Mouse (Mus musculus): ENCODE data around the gene Gale.

The Gale gene

DNA sequence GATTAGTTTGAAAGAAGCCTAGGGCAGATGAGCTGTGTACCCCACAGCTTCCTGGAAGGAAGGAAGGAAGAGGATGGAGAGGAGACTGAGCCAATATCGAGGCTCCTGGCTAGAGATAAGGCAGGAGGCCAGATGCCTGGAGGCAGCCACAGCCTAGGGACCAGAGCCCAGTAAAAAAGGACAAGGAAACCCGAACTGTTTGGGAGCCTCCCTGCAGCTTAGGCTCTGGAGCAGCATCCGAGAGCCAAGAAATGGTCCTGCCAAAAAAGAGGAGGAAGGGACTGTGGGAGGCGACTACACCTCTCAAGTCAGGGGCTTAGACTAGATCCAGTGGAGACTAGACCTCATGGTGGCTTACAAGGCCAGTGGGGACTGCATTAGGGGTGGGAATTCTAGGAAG, 20.1 kb upstream of the Gale start:
- DNase-seq (ENCODE audit: low read depth, low spot score), result no peak

DNA sequence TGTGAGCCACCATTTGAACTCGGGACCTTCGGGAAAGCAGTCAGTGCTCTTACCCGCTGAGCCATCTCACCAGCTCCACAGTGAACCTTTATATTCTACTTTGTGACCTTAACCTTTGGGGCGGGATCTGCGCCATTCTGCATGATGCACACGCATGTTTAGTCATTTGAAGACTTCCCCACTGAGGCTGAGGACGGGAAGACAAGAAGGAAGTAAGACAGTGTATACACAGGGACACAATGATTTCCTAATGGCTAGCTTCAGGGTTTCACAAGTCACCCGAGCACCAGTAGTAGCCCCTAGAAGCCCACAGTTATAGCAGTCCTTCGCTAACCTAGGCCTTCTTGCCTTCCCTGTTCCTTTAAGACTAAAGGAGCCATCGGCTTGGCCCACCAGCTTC, 17.8 kb upstream of the Gale start:
- no peak for DNase-seq (ENCODE audit: low read depth, low spot score)

- peak; percentile 95 for DNase-seq (ENCODE audit: low read depth, low spot score)
These were observed 17.3 kb upstream of the Gale start, which contains the start of gene Hmgcl for GRCm38 (mm10) chr4:135946278-135946658. Gene Hmgcl (plus strand): TSS chr4:135946448.

DNA sequence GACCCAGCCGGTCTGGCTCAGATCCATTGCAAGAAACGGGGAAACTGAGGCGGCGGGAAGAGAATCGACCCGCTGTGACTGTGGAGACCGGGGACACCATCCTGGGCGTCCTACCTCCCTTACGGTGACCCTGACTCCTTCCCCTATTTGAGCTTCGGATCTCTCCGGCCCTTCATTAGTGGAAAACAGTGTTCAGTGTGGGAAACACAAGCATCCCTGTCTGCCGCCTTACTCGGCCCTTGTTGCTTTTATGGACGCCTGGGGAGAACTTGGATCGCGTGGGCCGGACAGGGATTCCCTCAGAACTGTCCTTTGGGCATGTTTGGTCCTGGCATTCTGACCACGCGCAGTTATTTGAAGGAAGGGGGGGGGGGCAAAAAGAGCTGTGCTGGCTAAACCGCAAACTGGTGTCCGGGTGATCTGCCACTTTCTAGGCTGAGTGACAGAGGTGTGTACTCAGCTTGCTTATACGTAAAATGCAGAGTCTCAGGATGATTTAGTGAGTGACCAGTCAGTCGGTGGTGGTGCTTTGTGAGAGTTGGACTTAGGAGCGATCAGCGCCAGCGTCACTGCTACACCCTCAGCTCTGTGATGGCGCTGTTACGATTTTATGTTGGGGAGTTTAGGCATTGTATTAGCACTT, 16.7 kb upstream of the Gale start:
- DNase-seq (ENCODE audit: low read depth, low spot score), result no peak

GRCm38 (mm10) chr4:135948142-135948541, 15.4 kb upstream of the Gale start:
- no peak for DNase-seq (ENCODE audit: low read depth, low spot score)

DNA sequence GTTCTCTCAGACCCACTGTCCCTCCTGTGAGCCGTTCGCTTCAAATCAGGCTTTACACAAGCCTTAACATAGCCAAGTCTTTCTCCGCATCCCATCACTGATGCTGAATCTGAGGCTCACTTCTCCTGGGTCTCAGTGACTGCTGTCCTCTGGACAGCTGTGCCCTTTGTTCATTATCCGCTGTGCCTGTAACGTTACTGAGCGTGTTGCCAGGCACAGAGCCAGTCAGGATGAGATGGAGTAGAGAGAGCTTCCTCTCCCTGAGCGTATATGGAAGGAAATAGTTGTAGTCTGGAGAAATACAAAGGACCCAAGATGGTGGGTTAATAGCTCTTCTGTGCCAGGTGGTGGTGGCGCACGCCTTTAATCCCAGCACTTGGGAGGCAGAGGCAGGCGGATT, 14.1 kb upstream of the Gale start:
- DNase-seq (ENCODE audit: low read depth, low spot score), result no peak

DNA sequence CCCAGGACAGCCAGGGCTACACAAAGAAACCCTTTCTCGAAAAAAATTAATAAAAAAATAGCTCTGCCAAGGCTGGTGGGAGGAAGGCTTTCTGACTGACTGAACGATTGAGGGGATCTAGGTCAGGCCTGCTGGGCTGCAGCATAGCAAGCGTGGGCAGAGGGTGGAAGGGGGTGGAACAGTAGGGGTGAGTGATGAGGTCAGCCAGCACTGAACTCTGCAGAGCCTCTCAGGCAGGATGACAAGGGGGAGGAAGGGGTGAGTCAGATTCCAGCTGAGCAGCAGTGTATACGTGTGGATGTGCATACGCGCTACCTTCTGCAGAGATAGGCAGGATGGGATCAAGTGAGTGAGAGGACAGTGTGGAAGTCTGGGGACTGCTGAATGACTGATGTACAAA, 13.6 kb upstream of the Gale start:
- peak; percentile 39 for DNase-seq (ENCODE audit: low read depth, low spot score)

GRCm38 (mm10) chr4:135950365-135950764, 13.2 kb upstream of the Gale start:
- no peak for DNase-seq (ENCODE audit: low read depth, low spot score)

DNA sequence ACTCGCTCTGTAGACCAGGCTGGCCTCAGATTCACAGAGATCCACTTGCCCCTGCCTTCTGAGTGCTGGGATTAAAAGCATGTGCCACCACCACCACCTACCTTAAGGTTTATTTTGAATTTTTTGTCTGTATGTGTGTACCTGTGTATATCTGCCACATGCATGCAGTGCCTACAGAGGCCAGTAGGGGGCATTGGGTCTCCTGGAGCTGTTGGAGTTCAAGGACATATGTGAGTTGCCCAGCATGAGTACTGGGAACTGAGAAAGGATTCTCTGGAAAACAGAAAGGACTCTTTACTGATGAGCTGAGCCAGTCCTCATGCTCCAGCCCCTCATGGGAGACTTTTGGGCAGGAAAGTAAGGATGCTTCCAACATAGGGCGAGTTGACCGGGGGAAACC, 12.0 kb upstream of the Gale start:
- peak; percentile 85 for DNase-seq (ENCODE audit: low read depth, low spot score)

GRCm38 (mm10) chr4:135953179-135953578, 10.3 kb upstream of the Gale start:
- peak; percentile 49 for DNase-seq (ENCODE audit: low read depth, low spot score)

DNA sequence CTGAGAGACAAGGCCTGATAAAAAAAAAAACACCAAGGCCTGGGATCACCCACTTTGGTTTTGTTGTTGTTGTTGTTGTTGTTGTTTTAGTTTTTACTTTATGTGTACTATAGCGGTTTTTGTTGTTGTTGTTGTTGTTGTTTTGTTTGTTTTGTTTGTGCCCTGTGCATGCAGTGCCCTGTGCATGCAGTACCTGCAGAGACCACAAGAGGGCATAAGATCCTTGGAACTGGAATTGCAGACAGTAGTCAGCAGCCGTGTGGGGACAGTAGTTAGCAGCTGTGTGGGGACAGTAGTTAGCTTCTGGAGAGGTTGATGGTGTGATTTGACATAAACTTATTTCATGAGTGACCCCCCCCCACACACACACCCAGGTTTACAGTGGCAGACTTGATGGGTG, 9.3 kb upstream of the Gale start:
- DNase-seq (ENCODE audit: low read depth, low spot score), result peak; percentile 55

GRCm38 (mm10) chr4:135955886-135956285, 7.6 kb upstream of the Gale start:
- no peak for DNase-seq (ENCODE audit: low read depth, low spot score)

DNA sequence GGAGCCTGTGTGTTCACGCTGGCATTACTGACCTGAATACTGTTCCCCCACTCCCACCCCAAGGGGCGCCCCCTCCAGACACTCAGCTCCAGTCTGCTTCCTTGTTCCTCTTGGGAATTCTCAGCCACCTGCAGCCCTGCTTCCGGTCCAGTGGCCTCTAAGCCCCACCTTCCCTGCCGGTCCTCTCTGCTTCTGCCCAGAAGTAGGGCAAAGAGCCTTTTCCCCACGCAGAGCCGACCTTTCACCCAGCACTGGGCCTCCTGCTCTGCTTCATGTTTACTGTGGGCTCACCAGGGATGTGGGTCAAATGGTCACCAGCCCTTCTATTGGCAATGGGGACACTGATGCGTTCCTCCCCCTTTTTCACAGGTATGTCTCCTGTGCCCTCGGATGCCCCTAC, 5.2 kb upstream of the Gale start:
- DNase-seq (ENCODE audit: low read depth, low spot score), result no peak

DNA sequence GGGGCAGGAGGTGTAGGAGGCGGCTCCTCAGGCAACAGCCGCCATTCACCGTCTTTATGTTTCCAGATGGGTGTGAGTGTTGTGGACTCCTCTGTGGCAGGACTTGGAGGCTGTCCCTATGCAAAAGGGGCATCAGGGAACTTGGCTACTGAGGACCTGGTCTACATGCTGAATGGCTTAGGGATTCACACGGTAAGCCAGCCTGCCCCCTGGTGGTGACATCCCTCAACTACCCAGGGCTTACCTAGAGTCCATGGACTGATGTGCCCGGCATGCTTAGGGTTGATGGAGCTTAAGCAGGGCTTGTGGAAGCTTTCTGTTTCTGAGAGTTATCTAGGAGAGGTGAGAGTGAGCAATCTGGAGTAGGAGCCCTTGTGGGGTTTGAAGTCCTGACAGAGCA, 2.8 kb upstream of the Gale start:
- peak; percentile 86 for DNase-seq (ENCODE audit: low read depth, low spot score)

- no peak for DNase-seq (ENCODE audit: low read depth, low spot score)
These were observed 1.8 kb upstream of the Gale start for GRCm38 (mm10) chr4:135961709-135962108.

GRCm38 (mm10) chr4:135962198-135962597, 1.3 kb upstream of the Gale start:
- no peak for DNase-seq (ENCODE audit: low read depth, low spot score)

DNA sequence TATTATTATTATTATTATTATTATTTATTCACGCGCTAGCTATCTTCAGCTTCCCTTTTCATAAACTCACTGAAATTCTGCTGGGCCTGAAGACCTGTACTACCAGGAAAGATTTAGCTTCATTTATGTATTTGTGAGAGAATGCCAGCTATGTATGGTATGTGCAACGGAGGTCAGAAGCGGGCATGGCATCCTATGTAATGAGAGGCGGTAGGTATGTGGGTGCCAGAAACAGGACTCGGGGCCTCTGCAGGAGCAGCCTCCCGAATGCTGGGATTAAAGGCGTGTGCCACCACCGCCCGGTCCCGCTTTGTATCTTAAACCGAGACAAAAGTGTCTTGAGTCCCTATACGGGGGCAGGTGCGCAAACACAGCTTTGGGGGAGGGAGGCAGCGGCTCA, 581 bp upstream of the Gale start:
- DNase-seq (ENCODE audit: low read depth, low spot score), result peak; percentile 75

GRCm38 (mm10) chr4:135964426-135964825, 899 bp downstream of the Gale start:
- DNase-seq (ENCODE audit: low read depth, low spot score), result no peak

DNA sequence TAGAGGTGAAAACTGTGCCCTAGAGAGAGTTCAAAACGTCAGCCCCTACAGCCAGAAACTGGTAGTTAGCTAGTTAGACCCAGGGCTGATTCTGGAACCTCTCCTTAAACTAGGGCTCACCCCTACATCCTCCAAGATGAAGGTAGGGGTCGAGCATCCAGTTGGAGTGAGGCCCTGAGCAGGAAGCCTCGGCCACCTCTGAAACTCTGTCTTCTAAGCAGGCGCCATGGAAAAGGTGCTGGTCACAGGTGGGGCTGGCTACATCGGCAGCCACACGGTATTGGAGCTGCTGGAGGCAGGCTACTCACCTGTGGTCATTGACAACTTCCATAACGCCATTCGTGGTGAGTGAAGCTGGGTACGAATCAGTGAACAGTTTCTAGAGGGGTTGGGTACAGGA, 1.6 kb downstream of the Gale start:
- DNase-seq (ENCODE audit: low read depth, low spot score), result no peak

DNA sequence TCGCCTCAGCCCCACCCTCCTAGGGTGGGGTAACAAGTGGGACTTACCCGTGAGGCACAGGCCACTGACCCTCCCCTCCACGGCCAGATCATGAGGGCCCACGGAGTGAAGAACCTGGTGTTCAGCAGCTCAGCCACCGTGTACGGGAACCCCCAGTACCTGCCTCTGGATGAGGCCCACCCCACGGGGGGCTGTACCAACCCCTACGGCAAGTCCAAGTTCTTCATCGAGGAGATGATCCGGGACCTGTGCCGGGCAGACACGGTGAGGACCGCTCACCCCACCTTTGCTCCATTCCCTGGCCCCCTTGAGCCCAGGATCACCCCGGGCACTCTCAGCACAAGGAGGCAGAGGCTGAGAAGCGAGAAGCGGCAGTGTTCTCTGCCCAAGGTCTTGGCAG, 2.8 kb downstream of the Gale start:
- no peak for DNase-seq (ENCODE audit: low read depth, low spot score)

GRCm38 (mm10) chr4:135967086-135967760, 3.7 kb downstream of the Gale start:
- no peak for DNase-seq (ENCODE audit: low read depth, low spot score)

- no peak for DNase-seq (ENCODE audit: low read depth, low spot score)
These were observed 4.8 kb downstream of the Gale start for GRCm38 (mm10) chr4:135968271-135968869.

GRCm38 (mm10) chr4:135969070-135969750, 5.7 kb downstream of the Gale start:
- no peak for DNase-seq (ENCODE audit: low read depth, low spot score)
